Mouse (Mus musculus) G1E (cell line): Measurements from ENCODE around the gene Lrrc71. TPM values are rescaled to one million over a fixed set of nuclear protein-coding genes. Genes with fewer than 3 reads are reported as not detected.

ENCODE experiments used
- ATAC-seq: 2 replicates; pipeline ENCODE4 v1.8.0; 2016; ENCODE audit warnings: mild to moderate bottlenecking; ENCODE audit not compliant: insufficient number of reproducible peaks, poor library complexity, low FRiP score, severe bottlenecking; ENCODE audit errors: extremely low read depth
- DNase-seq: peaks from one replicate; pipeline ENCODE4 v3.0.0; 2012; ENCODE audit warnings: low spot score
- H3K27me3 ChIP-seq: 2 replicates; pipeline ENCODE4 v1.6.1; 2012; ENCODE audit warnings: mild to moderate bottlenecking, low read length, inconsistent platforms; ENCODE audit not compliant: insufficient read depth
- H3K36me3 ChIP-seq: replicated peaks from 2 replicates; pipeline ENCODE3; 2012; ENCODE audit warnings: mild to moderate bottlenecking, inconsistent platforms
- H3K4me1 ChIP-seq: 2 replicates; pipeline ENCODE4 v1.6.1; 2012; ENCODE audit warnings: low read depth, low read length, inconsistent platforms, mixed read lengths; ENCODE audit not compliant: insufficient read depth
- H3K4me3 ChIP-seq: 2 replicates; pipeline ENCODE4 v1.5.1; 2012; ENCODE audit warnings: low read depth, mild to moderate bottlenecking, inconsistent platforms, low read length, moderate library complexity, mixed read lengths
- H3K9me3 ChIP-seq: replicated peaks from 2 replicates; pipeline ENCODE4 v1.6.1; 2012; ENCODE audit warnings: inconsistent platforms
- CTCF ChIP-seq: IDR thresholded peaks from 2 replicates; pipeline ENCODE4 v1.5.1; 2012; ENCODE audit warnings: low read depth, low read length, inconsistent platforms, mixed read lengths
- GATA1 ChIP-seq: IDR thresholded peaks from 2 replicates; pipeline ENCODE4 v1.6.1; 2012; ENCODE audit warnings: borderline replicate concordance, low read length, inconsistent platforms, mixed read lengths
- GATA2 ChIP-seq: IDR thresholded peaks from 2 replicates; pipeline ENCODE4 v1.6.1; 2012; ENCODE audit warnings: low read depth, low read length, inconsistent platforms, borderline replicate concordance
- POLR2AphosphoS5 ChIP-seq: IDR thresholded peaks from 2 replicates; pipeline ENCODE4 v1.6.1; 2012; ENCODE audit warnings: low read depth, low read length, inconsistent platforms; ENCODE audit not compliant: insufficient replicate concordance
- TAL1 ChIP-seq: conservative IDR thresholded peaks from 2 replicates; pipeline ENCODE4 v1.6.1; 2012; ENCODE audit warnings: low read depth, low read length, inconsistent platforms, mixed read lengths
- polyA plus RNA-seq: library from polyadenylated mRNA; stranded (reverse); fragments of >175 nt; gene quantifications from 2 replicates; pipeline ENCODE4 v1.2.3, GENCODE M21; 2012
- total RNA-seq, 2 experiments: library from RNA; stranded (forward) in 1 of 2; stranded (reverse) in 1 of 2; fragments of 200-1000 nt in 1 of 2; fragments of >200 nt in 1 of 2; fragmentation: Nextera tagmentation in 1 of 2; gene quantifications; 2 replicates each; pipeline ENCODE4 v1.2.3; 2014 to 2017

Gene Lrrc71
- total and polyA plus RNA-seq, 3 experiments, result 0.33 TPM; not detected in 2

GRCm38 (mm10) chr3:87765091-87765490 lies 16.7 kb upstream of the Lrrc71 start:
- Histone ChIP-seq H3K36me3 (no peaks in the 10 kb centered on the region), H3K4me1 (peaks cover 3% of the 10 kb centered on the region; the same call in 1 of the 2 replicates), H3K9me3 (no peaks in the 10 kb centered on the region), H3K4me3 (no peak overlapping the region), H3K27me3 (peaks cover 34% of the 10 kb centered on the region)
- no peak for DNase-seq
- ATAC-seq, result no peak
- TF ChIP-seq TAL1 (no peak), POLR2AphosphoS5 (no peak), GATA2 (no peak), GATA1 (no peak), CTCF (no peak)

- H3K4me3 ChIP-seq, result no peak overlapping the region
- no peaks in the 10 kb centered on the region for H3K9me3 ChIP-seq
- ATAC-seq (no peak), DNase-seq (no peak)
- peaks cover 3% of the 10 kb centered on the region; the same call in 1 of the 2 replicates for H3K4me1 ChIP-seq
- no peaks in the 10 kb centered on the region for H3K36me3 ChIP-seq
- peaks cover 34% of the 10 kb centered on the region for H3K27me3 ChIP-seq
- TF ChIP-seq TAL1 (no peak), GATA2 (no peak), CTCF (no peak)
Observed at GRCm38 (mm10) chr3:87764506-87764905, 16.1 kb upstream of the Lrrc71 start.

- Histone ChIP-seq H3K36me3 (no peaks in the 10 kb centered on the region), H3K4me1 (peaks cover 6% of the 10 kb centered on the region), H3K9me3 (no peaks in the 10 kb centered on the region), H3K4me3 (no peak overlapping the region), H3K27me3 (peaks cover 32% of the 10 kb centered on the region)
- TF ChIP-seq POLR2AphosphoS5 (no peak), GATA1 (no peak), CTCF (no peak), TAL1 (no peak), GATA2 (no peak)
- DNase-seq (no peak), ATAC-seq (no peak)
Observed at GRCm38 (mm10) chr3:87763683-87764289, 15.4 kb upstream of the Lrrc71 start.

- H3K9me3 ChIP-seq, result no peaks in the 10 kb centered on the region
- TF ChIP-seq POLR2AphosphoS5 (no peak), CTCF (no peak), GATA1 (no peak), GATA2 (no peak), TAL1 (no peak)
- no peak overlapping the region for H3K4me3 ChIP-seq
- no peaks in the 10 kb centered on the region for H3K36me3 ChIP-seq
- ATAC-seq (no peak), DNase-seq (no peak)
- H3K27me3 ChIP-seq, result peaks cover 32% of the 10 kb centered on the region
- peaks cover 8% of the 10 kb centered on the region for H3K4me1 ChIP-seq
Observed at GRCm38 (mm10) chr3:87763202-87763601, 14.8 kb upstream of the Lrrc71 start.

GRCm38 (mm10) chr3:87761408-87762375 lies 13.3 kb upstream of the Lrrc71 start:
- Histone ChIP-seq H3K9me3 (no peaks in the 10 kb centered on the region), H3K4me3 (no peak overlapping the region), H3K4me1 (peaks cover 5% of the 10 kb centered on the region), H3K36me3 (no peaks in the 10 kb centered on the region), H3K27me3 (peaks cover 29% of the 10 kb centered on the region)
- ATAC-seq (no peak), DNase-seq (no peak)
- TF ChIP-seq GATA1 (no peak), CTCF (no peak), POLR2AphosphoS5 (no peak), TAL1 (no peak), GATA2 (no peak)

- peaks cover 5% of the 10 kb centered on the region for H3K4me1 ChIP-seq
- H3K4me3 ChIP-seq, result no peak overlapping the region
- peaks cover 35% of the 10 kb centered on the region for H3K27me3 ChIP-seq
- no peaks in the 10 kb centered on the region for H3K36me3 ChIP-seq
- no peak for ATAC-seq
- no peak for TF ChIP-seq TAL1
- no peak for TF ChIP-seq CTCF
- no peak for TF ChIP-seq GATA1
- TF ChIP-seq POLR2AphosphoS5, result no peak
- TF ChIP-seq GATA2, result no peak
- H3K9me3 ChIP-seq, result no peaks in the 10 kb centered on the region
- no peak for DNase-seq
Observed at GRCm38 (mm10) chr3:87758641-87759040, 10.2 kb upstream of the Lrrc71 start.
